ENCODE assay signal across 8 mouse cellular contexts in the genomic region with DNA sequence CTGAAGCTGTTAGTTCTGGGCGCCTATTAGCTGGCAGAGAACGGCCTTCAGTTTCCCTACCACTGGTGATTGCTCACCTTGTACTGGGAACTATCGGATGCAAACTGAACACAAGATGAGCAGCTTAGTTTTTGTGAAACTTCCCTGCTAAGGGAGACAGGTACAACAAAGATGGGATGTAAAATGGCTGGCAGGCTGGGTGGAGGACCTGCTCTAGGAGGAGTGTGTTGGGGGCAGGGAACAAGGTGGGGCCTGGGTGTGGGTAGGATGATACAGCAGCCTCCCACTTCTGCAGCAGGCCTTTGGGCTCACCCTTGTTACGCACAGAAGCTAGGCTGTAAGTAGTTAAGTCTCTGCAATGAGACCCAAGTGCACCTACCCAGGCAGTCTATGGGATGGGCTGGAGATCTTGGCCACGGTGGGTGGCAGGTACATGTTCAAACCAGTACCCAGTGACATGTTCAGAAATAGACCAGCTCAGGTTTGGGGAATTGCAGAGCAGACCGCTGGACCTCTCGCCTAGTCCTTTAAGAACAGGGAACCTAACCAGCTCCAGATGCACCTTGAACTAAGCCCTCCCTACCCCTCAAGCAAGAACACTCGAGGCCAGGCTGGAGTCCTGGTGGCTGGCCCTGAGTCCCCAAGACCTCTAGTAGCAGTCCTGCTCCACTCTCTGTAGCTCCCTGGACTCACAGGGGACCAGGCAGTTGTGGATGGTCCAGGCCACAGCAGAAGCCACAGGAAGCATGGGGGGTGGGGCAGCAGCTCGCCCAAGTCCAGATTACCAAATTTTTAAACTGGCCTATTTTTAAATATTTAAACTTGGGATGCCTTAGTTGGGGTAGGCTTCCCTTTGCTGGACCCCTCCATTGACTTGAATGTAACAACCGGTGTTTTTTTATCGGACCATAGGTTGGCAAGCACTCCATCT. TPM values are rescaled to one million over a fixed set of nuclear protein-coding genes. Genes with fewer than 3 reads are reported as not detected.
DNase-seq lines count a peak whose midpoint lies in the region; ATAC-seq lines count a peak whose summit lies in the region.

No protein-coding gene starts in this region.

- peak; percentile 46 for DNase-seq in adrenal gland, adult 2 months
- DNase-seq in adrenal gland, adult 8-10 months = no peak
- DNase-seq in 3134 (ENCODE audit: extremely low read depth, insufficient read length, low spot score) = peak; percentile 70
- DNase-seq in embryo, embryonic 10.5 days (ENCODE audit: low spot score) = peak; percentile 19
- peak; percentile 22 for DNase-seq in hindbrain, embryonic 10.5 days (ENCODE audit: low spot score)
- DNase-seq in right cerebral cortex, postnatal 36 days (ENCODE audit: low spot score in 2 of 2) = no peak
- DNase-seq in layer of hippocampus, postnatal 36 days = no peak

- H3K36me3 ChIP-seq in hindbrain, embryonic 10.5 days = peaks cover 61% of the 10 kb centered on the region

- peak overlapping the region; percentile 16 for H3K4me3 ChIP-seq in hindbrain, embryonic 10.5 days

- H3K27me3 ChIP-seq in hindbrain, embryonic 10.5 days (ENCODE audit: insufficient read depth, poor library complexity, severe bottlenecking) = no peaks in the 10 kb centered on the region

- WGBS in hindbrain, embryonic 10.5 days = 71% methylated on average over 11 of the region's 11 CpGs

- H3K4me1 ChIP-seq in hindbrain, embryonic 10.5 days (replicated peaks) = peaks cover 68% of the 10 kb centered on the region

- ATAC-seq in megakaryocyte-erythroid progenitor cell, adult 5-6 weeks (replicated peaks; ENCODE audit: low FRiP score, low TSS enrichment, poor library complexity, severe bottlenecking) = 0 out of 2 replicates have a peak, but pooled peaks have one; percentile 15

- no peaks in the 10 kb centered on the region for H3K9me3 ChIP-seq in hindbrain, embryonic 10.5 days

- peak overlapping the region; percentile 51; the same call in 1 of the 2 replicates for H3K27ac ChIP-seq in hindbrain, embryonic 10.5 days

RNA-seq across cellular contexts. Expression of a gene that starts 3.5 kb away (rescaled TPM):
- 100 to 1,000 TPM; 144 to 366 TPM for total RNA-seq in adrenal gland, adult 2 months (2021)
- 159 and 166 TPM in 2 replicates for polyA plus RNA-seq in adrenal gland, adult 2 months (2012; rRNA removed)
- total RNA-seq in adrenal gland, adult 8-10 months (2022) = 100 to 1,000 TPM; 141 to 245 (median 164) TPM
- polyA plus RNA-seq in hindbrain, embryonic 10.5 days (2016; fragmentation: Nextera tagmentation; extraction: Ambion mirVana) = 111 TPM in 2 replicates
- total RNA-seq in megakaryocyte-erythroid progenitor cell, adult 5-6 weeks (2014; fragmentation: Nextera tagmentation) = 145 and 192 TPM in 2 replicates
- total RNA-seq in megakaryocyte-erythroid progenitor cell, adult 5-6 weeks (2017) = 292 and 318 TPM in 2 replicates
- 10 to 100 TPM; 94.7 to 95.9 TPM for total RNA-seq in layer of hippocampus, postnatal 36 days (2021)

RNA-seq across cellular contexts. Expression of a gene that starts 5.6 kb away (rescaled TPM):
- 10 to 100 TPM; 41.8 to 45.8 TPM for total RNA-seq in adrenal gland, adult 2 months (2021)
- 20.0 and 21.3 TPM in 2 replicates for polyA plus RNA-seq in adrenal gland, adult 2 months (2012; rRNA removed)
- 10 to 100 TPM; 32.7 to 41.0 (median 38.4) TPM for total RNA-seq in adrenal gland, adult 8-10 months (2022)
- polyA plus RNA-seq in hindbrain, embryonic 10.5 days (2016; fragmentation: Nextera tagmentation; extraction: Ambion mirVana) = 67.4 TPM in 2 replicates
- total RNA-seq in megakaryocyte-erythroid progenitor cell, adult 5-6 weeks (2014; fragmentation: Nextera tagmentation) = 51.6 and 54.4 TPM in 2 replicates
- 28.7 and 36.3 TPM in 2 replicates for total RNA-seq in megakaryocyte-erythroid progenitor cell, adult 5-6 weeks (2017)
- 10 to 100 TPM; 35.8 to 37.5 TPM for total RNA-seq in layer of hippocampus, postnatal 36 days (2021)

RNA-seq across cellular contexts. Expression of a gene that starts 22.9 kb away (rescaled TPM):
- total RNA-seq in adrenal gland, adult 2 months (2021) = 10 to 100 TPM in 1 of 2 experiments, 1 to 10 TPM in 1; 6.8 to 20.2 TPM
- polyA plus RNA-seq in adrenal gland, adult 2 months (2012; rRNA removed) = not detected in 2 replicates
- total RNA-seq in adrenal gland, adult 8-10 months (2022) = 10 to 100 TPM in 3 of 4 experiments, 1 to 10 TPM in 1; 8.7 to 29.0 (median 17.7) TPM
- polyA plus RNA-seq in hindbrain, embryonic 10.5 days (2016; fragmentation: Nextera tagmentation; extraction: Ambion mirVana) = not detected in 2 replicates
- 5.6 and 6.5 TPM in 2 replicates for total RNA-seq in megakaryocyte-erythroid progenitor cell, adult 5-6 weeks (2014; fragmentation: Nextera tagmentation)
- not detected in 2 replicates for total RNA-seq in megakaryocyte-erythroid progenitor cell, adult 5-6 weeks (2017)
- 10 to 100 TPM; 12.5 to 21.9 TPM for total RNA-seq in layer of hippocampus, postnatal 36 days (2021)

RNA-seq across cellular contexts. Expression of a gene that starts 24.7 kb away (rescaled TPM):
- 10 to 100 TPM; 38.7 to 47.7 TPM for total RNA-seq in adrenal gland, adult 2 months (2021)
- 17.1 and 17.8 TPM in 2 replicates for polyA plus RNA-seq in adrenal gland, adult 2 months (2012; rRNA removed)
- 10 to 100 TPM; 44.4 to 49.4 (median 48.5) TPM for total RNA-seq in adrenal gland, adult 8-10 months (2022)
- 38.6 and 39.3 TPM in 2 replicates for polyA plus RNA-seq in hindbrain, embryonic 10.5 days (2016; fragmentation: Nextera tagmentation; extraction: Ambion mirVana)
- total RNA-seq in megakaryocyte-erythroid progenitor cell, adult 5-6 weeks (2014; fragmentation: Nextera tagmentation) = 29.0 and 36.7 TPM in 2 replicates
- total RNA-seq in megakaryocyte-erythroid progenitor cell, adult 5-6 weeks (2017) = 21.2 and 25.8 TPM in 2 replicates
- 10 to 100 TPM; 30.8 to 32.4 TPM for total RNA-seq in layer of hippocampus, postnatal 36 days (2021)

RNA-seq across cellular contexts. Expression of a gene that starts 28.5 kb away (rescaled TPM):
- 1 to 10 TPM in 1 of 2 experiments, under 1 TPM in 1; 0.46 to 1.1 TPM for total RNA-seq in adrenal gland, adult 2 months (2021)
- polyA plus RNA-seq in adrenal gland, adult 2 months (2012; rRNA removed) = 0.81 and 0.85 TPM in 2 replicates
- total RNA-seq in adrenal gland, adult 8-10 months (2022) = 1 to 10 TPM in 1 of 4 experiments, under 1 TPM in 3; 0.32 to 1.0 (median 0.77) TPM
- polyA plus RNA-seq in hindbrain, embryonic 10.5 days (2016; fragmentation: Nextera tagmentation; extraction: Ambion mirVana) = 0.01 and 0.04 TPM in 2 replicates
- total RNA-seq in megakaryocyte-erythroid progenitor cell, adult 5-6 weeks (2014; fragmentation: Nextera tagmentation) = not detected in 2 replicates
- not detected in 2 replicates for total RNA-seq in megakaryocyte-erythroid progenitor cell, adult 5-6 weeks (2017)
- total RNA-seq in layer of hippocampus, postnatal 36 days (2021) = 10 to 100 TPM; 43.0 to 43.8 TPM

Comparison
In these comparisons a context has a peak if more than half of its experiments do, and no peak if none do; other contexts are left out.
1. DNase-seq: peak in adrenal gland, adult 2 months (single experiment), 3134 (single experiment), embryo, embryonic 10.5 days (single experiment) and hindbrain, embryonic 10.5 days (single experiment); none in adrenal gland, adult 8-10 months (single experiment), right cerebral cortex, postnatal 36 days (0 of 2) and layer of hippocampus, postnatal 36 days (0 of 2).